Mouse (Mus musculus) adrenal gland, postnatal 36 days (tissue): ENCODE measurements at regions not wholly inside any gene's neighbourhood (a gene's known extent, or its start where the extent isn't known, plus 50 kb on each side); places are given as distances from the start of the nearest gene placed in this dataset.

ENCODE experiments used
- DNase-seq, 2 experiments: peaks; one replicate each; pipeline ENCODE4 v3.0.0; 2021; ENCODE audit warnings: mixed read lengths in 1 of 2

GRCm38 (mm10) chr9:47399598-47399997 is 130.4 kb upstream of the Cadm1 start:
- no peak for DNase-seq

GRCm38 (mm10) chr9:47400117-47400823 is 129.7 kb upstream of the Cadm1 start:
- DNase-seq = no peak

GRCm38 (mm10) chr9:47401511-47401910 is 128.5 kb upstream of the Cadm1 start:
- no peak for DNase-seq

- no peak for DNase-seq
These were observed 126.7 kb upstream of the Cadm1 start for GRCm38 (mm10) chr9:47403317-47403716.

- DNase-seq = no peak
These were observed 125.2 kb upstream of the Cadm1 start for GRCm38 (mm10) chr9:47404821-47405220.

GRCm38 (mm10) chr9:47405547-47405946 is 124.4 kb upstream of the Cadm1 start:
- no peak for DNase-seq

GRCm38 (mm10) chr9:47407007-47407670 is 122.8 kb upstream of the Cadm1 start:
- peak; percentile 57 to 60 for DNase-seq

- DNase-seq = no peak
These were observed 121.9 kb upstream of the Cadm1 start for GRCm38 (mm10) chr9:47408061-47408460.

- no peak for DNase-seq
These were observed 120.4 kb upstream of the Cadm1 start for GRCm38 (mm10) chr9:47409579-47409978.

GRCm38 (mm10) chr9:47412786-47413185 is 117.2 kb upstream of the Cadm1 start:
- peak in 1 of 2 experiments; percentile 6 for DNase-seq

- no peak for DNase-seq
These were observed 115.5 kb upstream of the Cadm1 start for GRCm38 (mm10) chr9:47414350-47414988.

GRCm38 (mm10) chr9:47422151-47422599 is 107.8 kb upstream of the Cadm1 start:
- DNase-seq = peak; percentile 53 to 70

- DNase-seq = peak; percentile 89
These were observed 107.1 kb upstream of the Cadm1 start for GRCm38 (mm10) chr9:47422741-47423461.

GRCm38 (mm10) chr9:47423462-47423832 is 106.5 kb upstream of the Cadm1 start:
- DNase-seq = no peak

- DNase-seq = no peak
These were observed 105.8 kb upstream of the Cadm1 start for GRCm38 (mm10) chr9:47424191-47424590.

- no peak for DNase-seq
These were observed 103.3 kb upstream of the Cadm1 start for GRCm38 (mm10) chr9:47426712-47427111.

- DNase-seq = no peak
These were observed 101.1 kb upstream of the Cadm1 start for GRCm38 (mm10) chr9:47428710-47429341.

GRCm38 (mm10) chr9:47429691-47430090 is 100.3 kb upstream of the Cadm1 start:
- no peak for DNase-seq

GRCm38 (mm10) chr9:47432715-47433114 is 97.3 kb upstream of the Cadm1 start:
- peak; percentile 28 to 29 for DNase-seq

- no peak for DNase-seq
These were observed 96.8 kb upstream of the Cadm1 start for GRCm38 (mm10) chr9:47433185-47433584.

- no peak for DNase-seq
These were observed 95.9 kb upstream of the Cadm1 start for GRCm38 (mm10) chr9:47434091-47434490.

GRCm38 (mm10) chr9:47438976-47439375 is 91.0 kb upstream of the Cadm1 start:
- no peak for DNase-seq
